Mouse (Mus musculus) embryonic facial prominence, embryonic 12.5 days (tissue): Measurements from ENCODE around the gene BC030867. TPM values are rescaled to one million over a fixed set of nuclear protein-coding genes. Genes with fewer than 3 reads are reported as not detected.

Experiments used
- ATAC-seq: fragments of 200-750 bp; cut with Nextera tagmentation; 2 replicates; pipeline ENCODE4 v1.8.0; 2017; ENCODE audit not compliant: insufficient number of reproducible peaks, insufficient read depth, low FRiP score, low TSS enrichment
- H3K27ac ChIP-seq: fragments of 300-500 bp; sonication (generic); 2 replicates; pipeline ENCODE4 v1.5.1; 2016; ENCODE audit warnings: mild to moderate bottlenecking
- H3K27me3 ChIP-seq: fragments of 300-500 bp; sonication (generic); 2 replicates; pipeline ENCODE4 v1.6.1; 2016; ENCODE audit warnings: mild to moderate bottlenecking, moderate library complexity
- H3K36me3 ChIP-seq: fragments of 300-500 bp; sonication (generic); 2 replicates; pipeline ENCODE4 v1.6.1; 2016; ENCODE audit warnings: mild to moderate bottlenecking
- H3K4me1 ChIP-seq: fragments of 300-500 bp; sonication (generic); 2 replicates; pipeline ENCODE4 v1.6.1; 2016
- H3K4me2 ChIP-seq: fragments of 300-500 bp; sonication (generic); replicated peaks from 2 replicates; pipeline ENCODE4 v1.6.1; 2016; ENCODE audit warnings: mild to moderate bottlenecking, moderate library complexity
- H3K4me3 ChIP-seq: fragments of 300-500 bp; sonication (generic); 2 replicates; pipeline ENCODE4 v1.5.1; 2016; ENCODE audit warnings: mild to moderate bottlenecking
- H3K9ac ChIP-seq: fragments of 300-500 bp; sonication (generic); 2 replicates; pipeline ENCODE4 v1.6.1; 2016; ENCODE audit warnings: mild to moderate bottlenecking, moderate library complexity
- H3K9me3 ChIP-seq: fragments of 300-500 bp; sonication (generic); 2 replicates; pipeline ENCODE4 v1.6.1; 2016; ENCODE audit warnings: mild to moderate bottlenecking, moderate library complexity
- WGBS: fragments of 180-500 bp; shearing (Covaris S2); methylation state at CpG from one replicate; pipeline ENCODE4 v1.1.7; 2016; 5-methylcytosine and 5-hydroxymethylcytosine counted together
- polyA plus RNA-seq: library from polyadenylated mRNA; unstranded; fragments of >200 nt; fragmentation: Nextera tagmentation; extraction: Ambion mirVana; gene quantifications from 2 replicates; pipeline ENCODE4 v1.2.1, GENCODE M21; 2016

The BC030867 gene
- polyA plus RNA-seq, 1 experiment from 2014 or later: 21.7 TPM

- Histone ChIP-seq H3K27ac (peak overlapping the region; percentile 99), H3K4me3 (peak overlapping the region; percentile 91), H3K4me2 (peak overlapping the region; percentile 86), H3K4me1 (peaks cover 24% of the 10 kb centered on the region), H3K9ac (peak overlapping the region; percentile 90), H3K36me3 (peaks cover 39% of the 10 kb centered on the region), H3K9me3 (no peaks in the 10 kb centered on the region), H3K27me3 (no peaks in the 10 kb centered on the region)
- WGBS: 1% methylated on average over 72 of the region's 73 CpGs
- peak; percentile 42; the same call in 1 of the 2 replicates for ATAC-seq
Measured at GRCm38 (mm10) chr11:102295598-102296471, 47.2 kb downstream of the BC030867 start.

GRCm38 (mm10) chr11:102296491-102297472 is 48.1 kb downstream of the BC030867 start, which contains the start of gene Atxn7l3:
Gene Atxn7l3, minus strand, starts transcription at chr11:102296631.
- H3K4me3 ChIP-seq: peak within 1 kb of the TSS; percentile 91
- H3K4me1 ChIP-seq: peaks cover 24% of the 10 kb centered on the region
- H3K9ac ChIP-seq: peak within 1 kb of the TSS; percentile 90
- H3K27me3 ChIP-seq: no peaks in the 10 kb centered on the region
- peaks cover 30% of the 10 kb centered on the region for H3K36me3 ChIP-seq
- peak within 1 kb of the TSS; percentile 99 for H3K27ac ChIP-seq
- H3K9me3 ChIP-seq: no peaks in the 10 kb centered on the region
- under 1% methylated on average over 80 of the region's 125 CpGs for WGBS
- peak; percentile 92 for ATAC-seq
- H3K4me2 ChIP-seq: peak within 1 kb of the TSS; percentile 86

GRCm38 (mm10) chr11:102297577-102298556 is 49.2 kb downstream of the BC030867 start:
- peak; percentile 23 for ATAC-seq
- Histone ChIP-seq H3K27ac (peak overlapping the region; percentile 99), H3K36me3 (peaks cover 19% of the 10 kb centered on the region), H3K4me2 (peak overlapping the region; percentile 86), H3K9ac (peak overlapping the region; percentile 69), H3K27me3 (no peaks in the 10 kb centered on the region), H3K4me3 (peak overlapping the region; percentile 91), H3K9me3 (no peaks in the 10 kb centered on the region), H3K4me1 (peaks cover 24% of the 10 kb centered on the region)
- 26% methylated on average over 27 of the region's 27 CpGs for WGBS

DNA sequence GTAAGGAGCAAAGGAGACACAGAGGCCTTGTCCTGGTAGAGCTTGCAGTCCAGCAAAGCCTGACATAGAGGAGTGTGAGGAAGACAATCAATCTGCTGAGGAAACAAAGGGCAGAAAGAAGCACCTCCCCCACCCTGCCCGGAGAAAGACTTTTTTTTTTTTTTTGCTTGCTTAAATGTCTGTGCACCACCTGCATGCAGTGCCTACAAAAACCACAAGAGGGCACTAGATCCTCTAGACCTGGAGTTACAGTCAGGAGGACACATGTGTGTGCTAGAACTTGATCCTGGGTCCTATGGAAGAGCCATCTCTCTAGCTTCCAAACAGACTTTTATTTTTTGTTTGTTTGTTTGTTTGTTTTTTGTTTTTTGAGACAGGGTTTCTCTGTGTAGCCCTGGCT is 51.2 kb downstream of the BC030867 start:
- Histone ChIP-seq H3K36me3 (0 out of 2 replicates have a peak, but pooled peaks cover 2% of the 10 kb centered on the region), H3K9ac (no peak overlapping the region), H3K4me3 (no peak overlapping the region), H3K4me1 (peaks cover 13% of the 10 kb centered on the region), H3K9me3 (no peaks in the 10 kb centered on the region), H3K4me2 (no peak overlapping the region), H3K27me3 (no peaks in the 10 kb centered on the region), H3K27ac (no peak overlapping the region)
- WGBS: 5% methylated on average over 1 of the region's 1 CpGs
- ATAC-seq: no peak

DNA sequence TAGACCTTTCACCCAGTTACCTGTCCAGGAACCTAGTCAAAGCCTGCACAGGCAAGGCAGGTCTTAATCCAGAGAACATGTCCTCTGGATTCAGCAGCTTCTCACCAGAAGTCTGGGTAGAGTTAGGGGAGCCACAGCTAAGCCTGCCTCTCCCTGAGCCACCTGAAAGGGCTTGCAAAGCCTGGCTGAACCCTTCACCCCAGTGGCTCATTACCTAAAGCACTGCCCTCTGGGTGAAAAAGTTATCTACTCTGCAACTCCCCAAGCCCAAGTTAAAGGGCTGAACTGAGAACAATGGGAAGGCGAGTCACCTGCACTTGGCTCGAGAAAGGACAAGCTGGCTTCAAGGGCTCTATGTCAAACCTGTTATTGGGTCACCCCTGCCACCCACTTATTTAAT is 55.5 kb downstream of the BC030867 start:
- H3K9me3 ChIP-seq: no peaks in the 10 kb centered on the region
- peaks cover 32% of the 10 kb centered on the region for H3K36me3 ChIP-seq
- no peak overlapping the region for H3K4me3 ChIP-seq
- H3K4me1 ChIP-seq: peaks cover 5% of the 10 kb centered on the region; the same call in 1 of the 2 replicates
- WGBS: 46% methylated on average over 2 of the region's 2 CpGs
- no peak overlapping the region for H3K9ac ChIP-seq
- no peak overlapping the region for H3K27ac ChIP-seq
- no peak for ATAC-seq
- H3K27me3 ChIP-seq: no peaks in the 10 kb centered on the region
- no peak overlapping the region for H3K4me2 ChIP-seq

- 63% methylated on average over 3 of the region's 3 CpGs for WGBS
Measured at GRCm38 (mm10) chr11:102305359-102305758, 56.7 kb downstream of the BC030867 start.

GRCm38 (mm10) chr11:102308104-102308503 is 59.4 kb downstream of the BC030867 start:
- no peak overlapping the region for H3K4me2 ChIP-seq
- 82% methylated on average over 9 of the region's 9 CpGs for WGBS
- peaks cover 55% of the 10 kb centered on the region for H3K36me3 ChIP-seq
- no peak overlapping the region for H3K27ac ChIP-seq
- H3K27me3 ChIP-seq: no peaks in the 10 kb centered on the region
- H3K4me3 ChIP-seq: no peak overlapping the region
- peaks cover 27% of the 10 kb centered on the region for H3K4me1 ChIP-seq
- no peak overlapping the region for H3K9ac ChIP-seq
- ATAC-seq: no peak
- H3K9me3 ChIP-seq: no peaks in the 10 kb centered on the region

More at GRCm38 (mm10) chr11:102305359-102305758, 56.7 kb downstream of the BC030867 start:
- Histone ChIP-seq H3K9me3 (no peaks in the 10 kb centered on the region), H3K4me3 (no peak overlapping the region), H3K4me2 (no peak overlapping the region), H3K9ac (no peak overlapping the region), H3K27me3 (no peaks in the 10 kb centered on the region), H3K36me3 (peaks cover 42% of the 10 kb centered on the region), H3K4me1 (peaks cover 17% of the 10 kb centered on the region), H3K27ac (no peak overlapping the region)
- ATAC-seq: no peak

GRCm38 (mm10) chr11:102308979-102309378 is 60.3 kb downstream of the BC030867 start:
- peak; percentile 86 for ATAC-seq
- WGBS: under 1% methylated on average over 27 of the region's 27 CpGs

DNA sequence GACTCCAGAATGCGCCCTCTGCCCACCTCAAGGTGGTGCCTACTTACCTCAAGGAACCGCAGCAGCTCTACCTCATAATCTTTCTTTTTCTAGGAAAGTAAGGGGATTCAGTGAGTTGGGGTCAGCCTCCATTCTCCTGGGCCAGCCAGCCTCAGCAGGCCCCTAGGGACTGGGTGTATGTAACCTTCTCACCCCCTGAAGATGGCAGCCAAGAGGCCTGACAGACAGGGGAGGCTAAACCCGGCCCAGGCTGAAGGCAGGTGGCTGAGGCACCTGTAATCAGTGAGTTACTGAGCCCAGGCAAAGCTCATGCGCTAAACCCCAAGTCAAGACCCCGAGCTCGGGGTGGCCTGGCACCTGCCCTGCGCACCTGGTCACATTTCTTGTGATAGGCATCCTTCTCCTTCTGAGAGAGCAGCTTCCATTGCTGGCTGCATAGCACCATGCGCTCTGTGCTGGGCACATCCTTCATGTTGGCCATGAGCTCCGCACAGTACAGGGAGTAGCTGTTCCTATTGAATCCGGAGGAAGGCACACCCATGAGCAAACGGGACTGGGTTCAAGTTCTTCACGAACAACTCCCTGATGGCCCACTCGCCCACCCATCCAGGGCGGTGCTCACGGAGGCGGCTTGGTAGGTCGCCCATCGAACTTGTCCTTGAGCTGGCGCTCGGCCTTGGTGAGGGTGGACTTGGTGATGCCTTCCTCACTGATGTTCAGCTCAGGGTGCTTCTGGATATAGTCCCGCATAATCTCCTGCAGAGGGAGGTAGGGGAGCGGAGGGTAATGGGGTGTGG is 61.3 kb downstream of the BC030867 start:
- peak overlapping the region; percentile 37; the same call in 1 of the 2 replicates for H3K4me3 ChIP-seq
- no peak for ATAC-seq
- 85% methylated on average over 22 of the region's 22 CpGs for WGBS
- H3K9me3 ChIP-seq: no peaks in the 10 kb centered on the region
- no peak overlapping the region for H3K27ac ChIP-seq
- H3K27me3 ChIP-seq: no peaks in the 10 kb centered on the region
- H3K4me1 ChIP-seq: peaks cover 27% of the 10 kb centered on the region
- peak overlapping the region; percentile 62 for H3K4me2 ChIP-seq
- peak overlapping the region; percentile 16; the same call in 1 of the 2 replicates for H3K9ac ChIP-seq
- peaks cover 72% of the 10 kb centered on the region for H3K36me3 ChIP-seq

More at GRCm38 (mm10) chr11:102308979-102309378, 60.3 kb downstream of the BC030867 start:
- Histone ChIP-seq H3K27ac (peak overlapping the region; percentile 73), H3K4me3 (peak overlapping the region; percentile 37), H3K27me3 (no peaks in the 10 kb centered on the region), H3K9me3 (no peaks in the 10 kb centered on the region), H3K4me1 (peaks cover 27% of the 10 kb centered on the region), H3K9ac (peak overlapping the region; percentile 13; the same call in 1 of the 2 replicates), H3K4me2 (peak overlapping the region; percentile 62), H3K36me3 (peaks cover 64% of the 10 kb centered on the region)
